Mouse (Mus musculus) cerebellum, postnatal 25 days (tissue): Measurements from ENCODE around the gene Krr1.
"Not testable (repeated sequence)": the region's sequence is repeated elsewhere in the genome, so short reads cannot be mapped to it uniquely, and the experiment has no call there.

ENCODE experiments used
- DNase-seq, 2 experiments: peaks; one replicate each; pipeline ENCODE4 v3.0.0; 2021; ENCODE audit warnings: mixed read lengths in 2 of 2

Krr1 gene

DNA sequence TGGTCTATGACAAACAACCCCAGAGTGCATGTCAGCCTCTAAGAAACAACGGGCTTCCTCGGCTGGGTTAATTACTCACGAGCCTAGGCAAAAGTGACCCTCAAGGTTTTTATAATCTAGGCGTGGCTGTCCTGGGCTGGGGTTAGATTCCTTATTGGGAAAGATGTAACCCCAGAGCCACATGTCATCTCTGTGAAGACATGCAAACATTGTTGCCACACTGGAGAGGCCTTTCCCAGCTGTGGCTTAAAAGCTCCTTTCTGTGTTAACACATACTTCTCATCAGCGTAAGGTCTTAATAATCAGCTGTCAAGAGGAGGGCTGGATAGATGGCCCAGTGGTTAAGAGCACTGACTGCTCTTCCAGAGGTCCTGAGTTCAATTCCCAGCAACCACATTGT lies 10.6 kb downstream of the Krr1 start:
- no peak for DNase-seq

DNA sequence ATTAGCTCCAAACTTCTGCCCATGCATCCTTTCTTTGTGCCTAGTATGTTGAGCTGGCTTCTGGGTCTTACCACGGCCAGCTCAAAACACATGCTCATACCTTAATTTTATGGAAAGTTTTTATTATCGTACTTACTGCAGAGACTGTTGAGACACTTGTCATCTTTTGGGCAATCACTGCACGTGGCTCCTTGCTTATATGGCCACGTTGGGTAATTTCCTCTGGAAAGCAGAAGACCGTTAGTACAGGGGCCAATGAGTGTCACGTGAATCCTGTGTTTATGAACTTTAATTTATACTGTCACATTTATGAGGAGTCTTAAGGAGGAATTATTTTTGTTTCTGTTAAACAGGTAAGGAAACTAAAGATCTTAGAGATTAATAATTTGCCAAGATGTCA lies 14.0 kb downstream of the Krr1 start:
- DNase-seq: no peak

DNA sequence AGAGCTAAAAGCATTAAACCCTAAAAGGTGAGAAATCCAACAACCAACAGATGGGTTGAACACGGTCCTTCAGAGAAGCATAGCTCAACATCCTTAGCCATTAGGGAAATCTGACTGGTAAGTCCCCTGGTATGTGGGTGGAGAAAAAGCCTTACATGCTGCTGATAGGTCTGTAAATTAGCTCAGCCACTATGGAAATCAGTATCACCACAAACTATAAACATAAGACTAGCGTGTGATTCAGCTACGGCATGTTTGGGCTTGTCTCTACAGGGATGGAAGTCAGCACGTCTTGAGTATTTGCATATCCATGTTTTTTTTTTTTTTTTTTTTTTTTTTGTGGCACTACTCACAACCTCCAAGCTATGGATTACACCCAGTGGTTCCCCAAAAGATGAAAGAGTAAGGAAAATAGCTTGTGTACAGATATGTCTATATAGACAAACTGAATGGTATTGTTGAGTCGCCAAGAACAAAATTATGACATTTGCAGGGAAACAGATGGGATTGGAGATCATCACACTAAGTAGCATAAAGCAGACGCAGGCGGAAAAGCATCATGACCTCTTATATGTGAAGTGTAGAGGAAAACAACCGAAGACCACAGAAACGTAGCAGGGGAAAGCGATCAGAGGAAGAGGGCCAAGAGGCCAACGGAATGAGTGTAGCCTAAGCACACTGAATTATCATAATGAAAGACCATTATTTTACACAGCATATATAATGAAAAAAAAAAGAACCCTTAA lies 23.5 kb downstream of the Krr1 start:
- no peak for DNase-seq

DNA sequence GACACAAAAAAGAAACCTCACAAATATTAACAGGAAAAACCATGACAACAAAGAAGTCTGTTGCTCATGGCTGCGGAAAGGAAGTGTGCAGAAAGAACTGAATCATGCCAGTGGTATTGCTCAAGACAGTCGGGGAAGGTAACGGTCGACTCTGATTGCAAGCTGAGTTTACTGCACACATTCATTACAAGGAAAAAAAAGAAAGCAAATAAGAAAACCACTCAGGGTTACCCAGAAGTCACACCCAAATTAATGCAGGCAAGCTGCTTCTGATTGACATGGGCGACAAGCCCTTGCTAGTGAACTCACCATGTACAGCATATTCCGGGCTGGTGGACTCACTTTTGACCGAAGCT lies 24.1 kb downstream of the Krr1 start:
- DNase-seq: no peak

DNA sequence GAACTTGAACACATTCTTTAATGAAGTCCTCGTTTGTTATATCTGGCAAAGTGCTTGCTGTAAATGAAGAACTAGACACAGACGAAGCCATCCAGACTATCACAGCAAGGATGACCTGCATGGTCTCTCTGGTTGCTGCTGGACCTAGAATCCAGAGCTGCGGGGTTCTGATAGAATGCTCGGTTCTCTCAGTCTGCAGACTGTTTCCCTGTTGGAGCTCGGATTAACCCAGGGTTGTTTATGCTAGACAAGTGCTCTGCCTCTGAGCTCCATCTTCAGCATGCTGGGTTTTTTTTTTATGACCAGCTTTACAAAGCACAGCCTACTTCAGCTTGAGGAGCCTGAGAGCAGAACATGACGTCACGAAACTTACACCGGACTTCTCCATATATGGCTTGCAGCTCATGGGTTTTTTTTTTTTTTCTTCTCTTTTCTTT lies 24.5 kb downstream of the Krr1 start:
- no peak for DNase-seq

DNA sequence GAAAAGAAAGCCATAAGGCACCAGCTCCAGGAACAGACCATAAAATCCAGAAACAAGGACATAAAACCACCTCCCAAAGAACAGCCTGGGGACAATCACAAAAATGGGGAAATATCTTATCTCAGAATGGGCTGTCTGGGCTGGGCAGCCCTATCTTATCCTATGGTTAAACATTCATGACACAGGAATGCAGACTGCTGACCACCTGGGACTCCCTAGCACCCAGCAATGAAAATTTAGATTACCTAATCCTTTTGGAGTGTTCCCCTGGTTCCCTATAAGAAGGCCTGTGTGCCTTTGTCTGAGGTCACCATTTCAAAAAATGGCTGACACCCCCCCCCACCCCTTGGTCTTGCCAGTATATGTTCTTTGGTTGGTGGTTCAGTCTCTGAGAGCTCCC lies 25.2 kb downstream of the Krr1 start:
- no peak for DNase-seq

DNA sequence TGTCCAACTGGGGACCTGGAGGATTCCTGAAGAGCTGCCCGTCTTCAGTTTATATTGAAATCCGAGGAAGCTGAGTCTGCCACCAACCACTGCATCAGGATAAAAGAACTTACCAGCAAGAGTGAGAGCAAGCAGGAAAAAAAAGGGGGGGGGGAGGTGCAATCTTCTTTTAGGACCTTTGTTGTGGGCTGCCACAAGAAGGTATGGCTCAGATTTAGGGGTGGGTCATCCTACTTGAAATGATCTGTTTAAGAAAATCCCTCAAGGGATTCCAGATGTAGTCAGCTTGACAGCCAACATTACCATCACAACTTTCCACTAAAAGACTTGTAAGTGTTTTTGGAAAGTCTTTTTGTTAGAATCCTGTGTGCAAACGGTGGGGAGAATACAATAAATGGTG lies 27.3 kb downstream of the Krr1 start:
- no peak for DNase-seq

DNA sequence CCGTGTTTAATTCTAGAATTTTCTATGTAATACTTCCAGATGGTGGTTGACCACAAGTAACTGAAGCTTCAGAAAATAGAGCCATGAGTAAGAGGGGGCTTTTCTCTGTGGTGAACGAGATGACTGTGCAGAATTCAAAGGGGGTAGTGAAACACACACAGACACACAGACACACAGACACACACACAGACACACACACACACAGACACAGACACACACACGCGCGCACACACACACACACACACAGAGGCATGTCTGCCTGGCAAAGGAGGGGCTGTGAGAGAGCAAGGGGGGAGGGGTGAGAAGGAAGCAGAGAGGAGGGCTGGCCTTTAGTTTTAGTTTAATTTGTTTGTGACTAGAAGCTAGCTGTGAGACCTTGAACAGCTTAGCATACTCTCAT lies 28.1 kb downstream of the Krr1 start:
- no peak for DNase-seq

DNA sequence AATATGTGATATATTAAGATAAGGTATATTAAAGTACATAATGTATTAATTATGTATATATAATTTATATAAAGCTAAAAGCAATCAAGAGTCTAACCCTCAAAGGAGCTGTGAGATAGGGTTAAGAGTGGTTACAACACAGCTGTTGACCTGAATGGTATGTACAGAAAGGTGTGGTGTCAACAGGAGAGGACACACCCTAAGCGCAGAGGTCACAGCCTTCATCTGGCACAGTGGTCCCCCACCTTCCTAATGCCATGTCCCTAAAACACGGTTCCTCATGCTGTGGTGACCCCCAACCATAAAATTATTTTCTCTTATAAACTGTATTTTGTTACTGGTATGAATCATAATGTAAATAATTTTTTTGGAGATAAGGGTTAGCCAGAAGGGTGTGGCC lies 28.9 kb downstream of the Krr1 start:
- DNase-seq: no peak

DNA sequence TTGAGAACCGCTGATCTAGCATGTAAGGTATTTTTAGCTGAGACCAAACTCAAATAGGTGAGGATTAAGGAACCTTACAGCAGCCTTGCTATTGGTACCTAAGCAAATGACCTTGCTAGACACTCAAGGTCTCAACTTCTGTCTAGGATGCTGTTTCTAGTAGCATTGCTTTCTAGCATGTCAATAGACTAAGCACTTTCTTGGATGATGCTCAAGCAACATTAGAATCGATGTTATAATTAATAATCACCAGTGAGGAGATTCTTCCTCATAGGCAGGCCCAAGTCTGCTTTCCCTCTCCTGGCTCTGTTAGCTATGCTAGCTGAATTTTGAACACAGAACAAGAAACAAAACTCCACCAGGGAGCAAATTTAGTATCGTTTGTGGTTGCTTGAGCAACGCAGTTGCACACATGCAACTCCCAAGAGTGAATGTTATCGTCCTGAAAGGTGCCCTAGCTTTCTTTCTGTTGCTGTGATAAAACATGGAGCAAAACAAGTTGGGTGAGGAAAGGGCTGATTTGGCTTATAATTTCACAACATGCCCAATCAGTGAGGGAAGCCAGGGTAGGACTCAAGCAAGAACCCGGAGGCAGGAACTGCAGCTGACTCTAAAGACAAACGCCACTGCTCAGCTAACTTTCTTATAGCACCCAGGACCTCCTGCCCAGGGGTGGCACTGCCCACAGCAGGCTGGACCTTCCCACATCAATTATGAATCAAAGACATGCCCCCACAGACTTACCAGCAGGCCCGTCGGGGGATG lies 29.5 kb downstream of the Krr1 start:
- DNase-seq: no peak

DNA sequence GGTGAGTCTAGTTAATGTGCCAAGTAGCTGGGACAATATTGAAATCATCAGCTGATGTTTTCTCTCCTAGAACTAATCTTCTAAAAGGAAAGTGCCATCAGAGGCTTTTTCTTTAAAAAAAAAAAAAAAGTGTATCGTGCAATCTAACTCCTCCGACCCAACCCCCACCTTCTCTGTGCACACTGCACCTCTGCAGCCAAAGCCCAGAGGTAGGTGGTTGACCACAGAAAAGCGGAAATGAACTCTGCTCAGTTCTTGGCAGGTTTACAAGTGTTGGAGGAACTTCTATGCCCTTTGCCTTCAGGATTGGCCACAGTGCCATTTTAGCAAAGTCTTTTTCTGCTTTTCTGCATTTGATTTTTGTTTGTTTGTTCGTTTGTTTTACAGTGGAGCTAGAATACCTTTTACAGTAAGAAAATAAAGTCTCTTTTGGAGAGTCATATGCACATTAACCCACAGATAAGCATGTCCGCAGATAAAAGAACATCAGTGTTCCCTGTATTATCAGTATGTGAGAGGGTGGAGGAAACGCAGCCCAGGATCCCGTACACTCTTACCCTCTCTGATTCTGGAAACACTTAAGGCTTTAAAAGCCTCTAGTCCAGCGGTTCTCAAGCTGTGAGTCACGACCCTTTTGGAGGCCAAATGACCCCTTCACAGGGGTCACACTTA lies 30.2 kb downstream of the Krr1 start, which contains the start of gene Glipr1:
Glipr1 (minus strand) TSS at position 88 of the 672 bp plus-strand sequence.
- DNase-seq: no peak

DNA sequence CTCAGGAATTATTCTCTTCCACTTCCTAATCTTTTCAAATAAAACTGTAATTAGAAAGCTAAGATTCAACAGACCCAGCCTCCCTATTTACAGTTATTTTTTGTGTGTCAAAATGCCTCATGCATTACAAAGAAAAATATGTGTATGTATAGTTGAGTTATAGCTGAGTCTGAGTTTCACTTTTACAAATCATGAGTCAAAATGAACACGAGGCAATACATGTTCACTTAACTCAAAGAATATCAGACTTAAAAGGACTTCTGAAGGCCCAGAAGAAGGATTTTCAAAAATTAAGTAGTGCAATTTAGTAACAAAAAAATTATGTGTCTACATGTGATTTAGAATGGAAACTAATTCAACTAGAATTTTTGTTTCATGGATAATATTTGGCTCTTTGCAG lies 37.0 kb downstream of the Krr1 start:
- DNase-seq: not testable (repeated sequence)

DNA sequence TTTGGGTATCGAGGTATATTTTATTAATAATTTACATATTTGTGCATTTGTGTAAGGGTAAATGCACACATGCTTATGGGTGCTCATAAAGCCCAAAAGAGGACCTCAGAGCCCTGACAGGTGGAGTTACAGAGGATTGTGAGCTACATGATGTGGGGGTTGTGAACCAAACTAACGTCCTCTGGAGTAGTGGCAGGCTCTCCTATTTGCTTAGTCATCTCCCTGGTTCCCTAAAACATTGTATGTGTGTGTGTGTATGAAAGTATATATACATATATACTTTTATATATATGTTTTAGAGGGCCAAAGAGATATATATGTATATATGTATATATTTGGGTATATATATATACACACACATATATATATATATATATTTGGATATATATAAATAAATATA lies 51.1 kb downstream of the Krr1 start:
- no peak for DNase-seq

DNA sequence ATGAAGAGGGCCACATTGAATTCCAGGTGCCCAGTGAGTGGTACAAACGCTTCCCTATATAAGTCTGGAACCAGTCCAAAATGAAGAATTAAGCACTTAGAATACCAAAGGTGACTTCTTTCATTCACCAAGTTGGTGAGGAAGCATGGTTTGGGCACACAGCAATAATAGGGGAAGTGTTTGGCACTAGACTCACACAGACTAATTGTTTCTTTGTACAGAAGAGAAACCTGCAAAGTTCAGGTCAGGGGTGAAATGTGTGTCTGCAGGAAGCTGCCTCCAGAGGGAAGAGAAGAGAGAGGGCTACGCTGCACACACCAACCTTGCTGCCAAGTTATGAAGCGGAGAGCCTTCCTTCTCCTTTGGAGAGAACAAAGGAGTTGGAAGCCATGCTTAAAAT lies 56.2 kb downstream of the Krr1 start:
- not testable (repeated sequence) for DNase-seq
